Mouse (Mus musculus) midbrain, embryonic 14.5 days (tissue): ENCODE measurements around the gene Zfp868. TPM values are rescaled to one million over a fixed set of nuclear protein-coding genes. Genes with fewer than 3 reads are reported as not detected.
A peak's percentile ranks its signal among the peaks of the same experiment; 100 is the strongest.
"Not testable (repeated sequence)": the region's sequence is repeated elsewhere in the genome, so short reads cannot be mapped to it uniquely, and the experiment has no call there.

ENCODE experiments used
- ATAC-seq: fragments of 200-750 bp; cut with Nextera tagmentation; 2 replicates; pipeline ENCODE4 v1.8.0; 2017; ENCODE audit warnings: moderate number of reproducible peaks, moderate library complexity; ENCODE audit not compliant: low FRiP score, low TSS enrichment
- DNase-seq: peaks from one replicate; pipeline ENCODE4 v3.0.0-alpha.2; 2015
- H3K27ac ChIP-seq: fragments of 300-500 bp; sonication (generic); replicated peaks from 2 replicates; pipeline ENCODE4 v1.5.1; 2014; ENCODE audit warnings: mild to moderate bottlenecking, low read depth, low read length, moderate library complexity
- H3K27me3 ChIP-seq: fragments of 300-500 bp; sonication (generic); 2 replicates; pipeline ENCODE4 v1.6.1; 2014; ENCODE audit warnings: low read length, control low read depth, mixed read lengths; ENCODE audit not compliant: control insufficient read depth, insufficient read depth
- H3K36me3 ChIP-seq: fragments of 300-500 bp; sonication (generic); 2 replicates; pipeline ENCODE4 v1.6.1; 2014; ENCODE audit warnings: low read length, control low read depth; ENCODE audit not compliant: control insufficient read depth, insufficient read depth
- H3K4me1 ChIP-seq: fragments of 300-500 bp; sonication (generic); 2 replicates; pipeline ENCODE4 v1.6.1; 2014; ENCODE audit warnings: mild to moderate bottlenecking, antibody characterized with exemption, low read length, control low read depth; ENCODE audit not compliant: control insufficient read depth, insufficient read depth
- H3K4me2 ChIP-seq: fragments of 300-500 bp; sonication (generic); 2 replicates; pipeline ENCODE4 v1.6.1; 2014; ENCODE audit warnings: mild to moderate bottlenecking, low read length, moderate library complexity
- H3K4me3 ChIP-seq: fragments of 300-500 bp; sonication (generic); replicated peaks from 2 replicates; pipeline ENCODE4 v1.5.1; 2014; ENCODE audit warnings: low read depth, low read length
- H3K9ac ChIP-seq: fragments of 300-500 bp; sonication (generic); replicated peaks from 2 replicates; pipeline ENCODE4 v1.6.1; 2014; ENCODE audit warnings: mild to moderate bottlenecking, low read length, moderate library complexity
- H3K9me3 ChIP-seq: fragments of 300-500 bp; sonication (generic); 2 replicates; pipeline ENCODE4 v1.6.1; 2016; ENCODE audit warnings: low read length, control low read depth, mixed read lengths; ENCODE audit not compliant: control insufficient read depth
- WGBS: fragments of 180-500 bp; shearing (Covaris S2); extraction: QIAGEN DNeasy Blood & Tissue Kit; methylation state at CpG from one replicate; pipeline ENCODE4 v1.1.7; 2014; 5-methylcytosine and 5-hydroxymethylcytosine counted together
- polyA plus RNA-seq: library from polyadenylated mRNA; unstranded; fragments of >200 nt; fragmentation: Nextera tagmentation; extraction: Ambion mirVana; gene quantifications from 2 replicates; pipeline ENCODE4 v1.2.1, GENCODE M21; 2014

Zfp868 gene
- 41.4 and 48.1 TPM in 2 replicates for polyA plus RNA-seq

- H3K4me1 ChIP-seq, result peaks cover 12% of the 10 kb centered on the region; the same call in 1 of the 2 replicates
- H3K4me3 ChIP-seq, result peak within 1 kb of the TSS; percentile 72
- H3K9me3 ChIP-seq, result no peaks in the 10 kb centered on the region
- peak within 1 kb of the TSS; percentile 55 for H3K4me2 ChIP-seq
- peak within 1 kb of the TSS; percentile 86 for H3K9ac ChIP-seq
- H3K27me3 ChIP-seq, result no peaks in the 10 kb centered on the region
- WGBS, result under 1% methylated on average over 41 of the region's 41 CpGs
- ATAC-seq, result peak; percentile 100
- no peaks in the 10 kb centered on the region for H3K36me3 ChIP-seq
- peak within 1 kb of the TSS; percentile 99 for H3K27ac ChIP-seq
- peak; percentile 99 for DNase-seq
Measured at GRCm38 (mm10) chr8:69625095-69625789, at the start of gene Zfp868. TSS of gene Zfp868 (minus strand) at chr8:69625548.

GRCm38 (mm10) chr8:69665051-69665450 lies 39.7 kb upstream of the Zfp868 start:
- not testable (repeated sequence) for H3K4me1 ChIP-seq, H3K9ac ChIP-seq, H3K27ac ChIP-seq, H3K9me3 ChIP-seq, DNase-seq, H3K4me2 ChIP-seq, H3K4me3 ChIP-seq, ATAC-seq, H3K27me3 ChIP-seq
- 82% methylated on average over 2 of the region's 2 CpGs for WGBS
- H3K36me3 ChIP-seq, result peaks cover 21% of the 10 kb centered on the region; the same call in 1 of the 2 replicates

GRCm38 (mm10) chr8:69661294-69661693 lies 35.9 kb upstream of the Zfp868 start:
- Histone ChIP-seq H3K4me1 (no peaks in the 10 kb centered on the region), H3K27ac (no peak overlapping the region), H3K4me3 (no peak overlapping the region), H3K36me3 (peaks cover 21% of the 10 kb centered on the region; the same call in 1 of the 2 replicates), H3K4me2 (no peak overlapping the region), H3K9me3 (peaks cover 4% of the 10 kb centered on the region; the same call in 1 of the 2 replicates), H3K27me3 (no peaks in the 10 kb centered on the region), H3K9ac (no peak overlapping the region)
- ATAC-seq (no peak), DNase-seq (no peak)

- H3K36me3 ChIP-seq, result no peaks in the 10 kb centered on the region
- H3K9me3 ChIP-seq, result peaks cover under 1% of the 10 kb centered on the region; the same call in 1 of the 2 replicates
- no peaks in the 10 kb centered on the region for H3K27me3 ChIP-seq
- peak within 1 kb of the TSS; percentile 84 for H3K4me2 ChIP-seq
- ATAC-seq, result peak; percentile 100
- H3K9ac ChIP-seq, result peak within 1 kb of the TSS; percentile 67
- H3K27ac ChIP-seq, result peak within 1 kb of the TSS; percentile 86
- peak; percentile 96 for DNase-seq
- peak within 1 kb of the TSS; percentile 60 for H3K4me3 ChIP-seq
- under 1% methylated on average over 55 of the region's 55 CpGs for WGBS
- H3K4me1 ChIP-seq, result 0 out of 2 replicates have a peak, but pooled peaks cover 5% of the 10 kb centered on the region
Measured at GRCm38 (mm10) chr8:69654358-69654981, 29.1 kb upstream of the Zfp868 start, which contains the start of gene Zfp964. TSS of gene Zfp964 (plus strand) at chr8:69654479.

GRCm38 (mm10) chr8:69653808-69654357 lies 28.5 kb upstream of the Zfp868 start:
- WGBS, result 41% methylated on average over 10 of the region's 10 CpGs
- H3K4me3 ChIP-seq, result peak overlapping the region; percentile 60
- peak overlapping the region; percentile 86; the same call in 1 of the 2 replicates for H3K27ac ChIP-seq
- 0 out of 2 replicates have a peak, but pooled peaks cover 5% of the 10 kb centered on the region for H3K4me1 ChIP-seq
- no peaks in the 10 kb centered on the region for H3K27me3 ChIP-seq
- H3K4me2 ChIP-seq, result peak overlapping the region; percentile 84
- DNase-seq, result no peak
- no peak for ATAC-seq
- H3K36me3 ChIP-seq, result no peaks in the 10 kb centered on the region
- H3K9ac ChIP-seq, result no peak overlapping the region
- no peaks in the 10 kb centered on the region for H3K9me3 ChIP-seq

- Histone ChIP-seq H3K36me3 (peaks cover 50% of the 10 kb centered on the region), H3K9me3 (no peaks in the 10 kb centered on the region), H3K9ac (no peak overlapping the region), H3K27me3 (no peaks in the 10 kb centered on the region), H3K27ac (no peak overlapping the region), H3K4me1 (peaks cover 2% of the 10 kb centered on the region; the same call in 1 of the 2 replicates), H3K4me3 (no peak overlapping the region), H3K4me2 (no peak overlapping the region)
- ATAC-seq, result peak; percentile 55
- 100% methylated on average over 1 of the region's 1 CpGs for WGBS
- no peak for DNase-seq
Measured at GRCm38 (mm10) chr8:69618078-69618477, 7.3 kb downstream of the Zfp868 start.

- H3K27ac ChIP-seq, result no peak overlapping the region
- DNase-seq (no peak), ATAC-seq (no peak)
- H3K9me3 ChIP-seq, result no peaks in the 10 kb centered on the region
- H3K4me3 ChIP-seq, result no peak overlapping the region
- H3K4me1 ChIP-seq, result no peaks in the 10 kb centered on the region
- peaks cover 81% of the 10 kb centered on the region for H3K36me3 ChIP-seq
- no peak overlapping the region for H3K9ac ChIP-seq
- WGBS, result 68% methylated on average over 2 of the region's 2 CpGs
- H3K27me3 ChIP-seq, result no peaks in the 10 kb centered on the region
- H3K4me2 ChIP-seq, result no peak overlapping the region
Measured at GRCm38 (mm10) chr8:69614687-69615086, 10.7 kb downstream of the Zfp868 start.

GRCm38 (mm10) chr8:69597598-69597997 lies 27.8 kb downstream of the Zfp868 start:
- not testable (repeated sequence) for DNase-seq, H3K9me3 ChIP-seq, H3K27ac ChIP-seq, H3K27me3 ChIP-seq, H3K36me3 ChIP-seq, H3K4me2 ChIP-seq, H3K4me1 ChIP-seq, H3K9ac ChIP-seq, H3K4me3 ChIP-seq, ATAC-seq
- 89% methylated on average over 2 of the region's 3 CpGs for WGBS
